Mouse (Mus musculus) lung, postnatal 10 days (tissue): Measurements from ENCODE around the gene Tfe3.
"Not testable (repeated sequence)": the region's sequence is repeated elsewhere in the genome, so short reads cannot be mapped to it uniquely, and the experiment has no call there.

ENCODE experiments used
- DNase-seq: peaks from one replicate; pipeline ENCODE4 v3.0.0; 2021

Tfe3 gene

DNA sequence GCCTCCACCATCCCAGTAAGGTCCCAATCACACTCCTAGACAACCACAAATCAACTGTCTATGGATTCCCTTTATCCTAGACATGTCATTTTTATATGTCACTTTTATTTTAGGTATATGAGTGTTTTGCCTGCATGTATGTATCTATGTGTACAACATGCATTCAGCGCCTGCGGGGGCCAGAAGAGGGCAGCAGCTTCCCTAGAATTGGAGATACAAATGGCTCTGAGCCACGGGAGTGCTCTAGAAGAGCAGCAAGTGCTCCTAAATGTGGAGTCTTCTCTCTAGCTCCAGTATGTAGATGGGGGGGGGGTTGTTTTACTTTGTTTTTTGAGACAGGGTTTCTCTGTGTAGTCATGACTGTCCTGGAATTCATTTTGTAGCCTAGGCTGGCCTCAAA, 8.7 kb upstream of the Tfe3 start:
- DNase-seq: peak; percentile 61

DNA sequence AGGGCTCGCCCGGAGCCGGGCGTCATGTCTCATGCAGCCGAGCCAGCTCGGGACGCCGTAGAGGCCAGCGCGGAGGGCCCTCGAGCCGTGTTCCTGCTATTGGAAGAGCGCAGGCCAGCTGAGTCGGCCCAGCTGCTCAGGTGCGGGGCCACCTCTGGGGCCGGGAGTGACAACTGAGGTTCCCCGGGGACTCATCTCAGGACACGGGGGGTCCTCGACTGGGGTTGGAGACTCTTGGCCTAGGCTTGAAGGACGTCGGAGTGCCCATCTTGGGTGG, 499 bp downstream of the Tfe3 start:
- DNase-seq: no peak

DNA sequence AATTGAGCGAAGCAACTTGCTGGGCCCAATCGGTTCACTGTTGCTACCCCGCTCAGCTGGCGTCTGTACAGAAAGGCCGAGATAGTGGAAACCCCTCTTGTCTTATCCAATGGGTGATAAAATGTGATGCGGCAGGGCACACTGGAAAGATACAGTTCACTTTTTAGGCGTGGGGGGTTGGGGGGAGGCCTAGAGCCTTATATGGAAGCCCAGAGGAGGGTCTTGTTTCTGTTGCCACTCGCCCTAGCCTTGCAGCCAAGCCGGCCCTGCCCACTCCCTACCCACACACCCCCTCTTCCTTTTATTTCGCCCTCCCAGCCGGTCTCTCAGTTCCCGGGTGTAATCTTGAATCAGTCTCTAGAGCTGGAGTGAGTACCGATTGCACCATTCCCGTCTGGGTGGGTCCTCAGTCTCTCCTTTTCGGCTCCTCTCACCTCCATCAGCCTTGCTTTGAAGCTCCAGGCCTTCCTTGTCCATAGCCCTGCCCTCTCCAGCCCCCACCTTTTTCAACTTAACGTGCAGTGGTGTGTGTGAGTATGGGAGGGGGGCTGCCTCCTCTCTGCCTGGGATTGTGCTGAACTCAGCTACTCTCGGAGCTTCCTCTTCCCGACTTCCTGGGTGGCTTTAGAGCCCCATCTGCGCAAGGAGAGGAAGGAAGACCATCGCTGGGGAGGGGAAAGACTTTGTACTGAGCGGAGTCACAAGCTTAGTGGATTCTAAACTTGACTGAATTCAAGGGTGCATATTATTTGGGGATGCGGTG, 1.5 kb downstream of the Tfe3 start:
- peak; percentile 58 for DNase-seq

DNA sequence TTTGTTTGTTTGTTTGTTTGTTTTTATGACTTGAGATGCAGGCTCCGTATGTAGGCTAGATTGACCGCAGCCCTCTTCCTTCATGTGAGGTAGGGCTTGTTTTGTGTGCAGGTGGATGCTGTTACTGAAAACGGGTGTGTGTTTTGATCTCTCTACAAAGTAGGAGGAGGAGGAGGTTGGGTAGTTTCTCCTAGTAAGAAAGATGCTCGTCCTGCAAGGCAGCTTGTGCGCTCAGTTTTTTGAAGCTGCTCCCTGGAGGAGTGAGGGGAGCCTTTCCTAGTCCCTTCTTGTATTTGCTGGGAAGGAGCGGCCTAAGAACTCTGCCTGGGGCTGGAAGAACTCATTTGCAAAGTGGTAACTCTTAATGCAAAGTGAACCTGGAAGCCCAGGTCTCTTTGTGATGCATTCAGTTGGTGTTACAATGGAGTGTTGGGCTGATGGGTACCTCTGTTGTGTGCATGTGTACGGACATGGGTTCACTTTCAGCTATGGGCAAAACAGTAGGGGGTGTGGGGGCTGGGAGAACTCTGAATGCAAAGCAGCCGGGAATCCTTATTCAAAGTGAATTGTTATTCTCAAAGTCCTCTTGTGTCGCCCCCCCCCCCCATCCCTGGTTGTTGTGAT, 2.4 kb downstream of the Tfe3 start:
- DNase-seq: no peak

DNA sequence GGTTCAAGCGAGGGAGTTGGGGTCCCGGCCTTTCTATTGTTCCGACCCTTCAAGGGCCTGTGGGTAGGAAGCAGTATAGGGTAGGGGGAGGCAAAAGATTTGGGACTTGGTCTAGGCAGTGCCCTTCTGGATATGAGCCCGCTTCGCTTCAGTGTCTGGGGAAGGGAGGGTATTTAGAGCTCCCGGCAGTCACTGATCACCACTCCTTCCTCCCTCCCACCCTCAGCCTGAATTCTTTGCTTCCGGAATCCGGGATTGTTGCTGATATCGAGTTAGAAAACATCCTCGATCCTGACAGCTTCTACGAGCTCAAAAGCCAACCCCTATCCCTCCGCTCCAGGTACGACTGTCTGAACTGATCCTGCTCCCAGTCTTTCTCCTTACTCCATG, 2.9 kb downstream of the Tfe3 start:
- DNase-seq: peak; percentile 24

DNA sequence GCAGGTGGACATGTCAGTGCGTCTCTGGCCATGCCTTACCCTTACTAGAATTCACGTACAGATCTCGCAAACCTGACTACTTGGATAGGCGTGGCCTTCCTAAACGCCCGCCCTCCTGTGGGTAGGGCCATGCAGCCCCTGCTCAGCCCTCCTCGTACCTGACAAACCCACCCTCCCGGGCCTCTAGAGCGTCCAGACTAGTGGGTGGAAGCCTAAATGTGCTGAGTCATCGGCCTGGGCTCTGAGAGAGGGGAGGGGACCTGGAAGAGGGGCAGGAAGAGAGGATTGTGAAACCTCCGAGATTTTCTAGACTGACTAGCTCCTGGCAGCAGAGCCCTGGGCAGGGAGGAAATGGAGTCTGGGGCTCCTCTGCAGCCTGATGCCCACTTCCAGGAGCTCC, 3.4 kb downstream of the Tfe3 start:
- peak; percentile 76 for DNase-seq

DNA sequence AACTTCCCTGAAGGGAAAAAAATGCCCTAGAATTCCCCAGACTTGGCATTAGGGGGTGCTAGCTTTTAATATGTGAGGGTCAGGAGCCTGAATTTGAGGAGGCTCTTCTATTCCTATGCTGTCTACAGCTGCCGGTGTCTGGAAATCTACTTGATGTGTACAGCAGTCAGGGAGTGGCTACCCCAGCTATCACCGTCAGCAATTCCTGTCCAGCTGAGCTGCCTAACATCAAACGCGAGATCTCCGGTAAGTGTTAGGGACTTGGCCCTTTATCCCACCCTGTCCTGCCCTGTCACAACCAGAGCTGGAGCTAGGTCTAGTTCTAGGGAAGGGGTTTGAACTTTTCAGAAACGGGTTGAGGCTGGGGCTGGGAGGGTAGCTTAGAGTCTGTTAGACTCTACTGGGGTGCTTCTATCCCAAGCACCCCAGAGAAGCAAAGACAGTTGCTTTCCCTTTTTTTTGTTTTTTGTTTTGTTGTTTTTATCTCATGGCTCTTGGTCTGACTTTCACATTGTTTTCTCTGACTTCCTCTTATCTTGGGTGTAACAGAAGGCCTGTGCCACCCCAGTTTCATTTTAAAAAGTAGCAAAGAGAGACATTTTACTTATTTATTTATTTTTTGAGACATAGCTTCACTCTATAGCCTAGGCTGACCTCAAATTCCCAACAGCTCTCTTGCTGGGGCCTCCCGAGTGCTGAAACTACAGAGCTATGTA, 7.1 kb downstream of the Tfe3 start:
- DNase-seq: no peak

DNA sequence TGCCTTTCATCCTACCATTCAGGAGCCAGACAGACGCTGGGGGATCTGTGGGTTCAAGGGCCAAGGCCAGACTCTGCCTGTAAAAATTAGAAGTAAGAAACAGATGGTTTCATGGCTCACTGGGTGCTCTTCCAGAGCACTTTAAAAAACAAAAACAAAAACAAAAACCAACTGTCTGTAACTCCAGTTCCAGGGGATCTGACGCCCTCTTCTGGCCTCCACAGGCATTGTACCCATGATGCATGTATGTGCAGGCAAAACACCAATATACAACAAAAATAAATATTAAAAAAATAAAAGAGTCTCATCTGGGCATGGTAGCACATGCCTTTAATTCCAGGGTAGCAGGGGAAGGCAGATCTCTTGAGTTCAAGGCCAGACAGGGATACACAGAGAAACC, 10.4 kb downstream of the Tfe3 start:
- DNase-seq: peak; percentile 34

DNA sequence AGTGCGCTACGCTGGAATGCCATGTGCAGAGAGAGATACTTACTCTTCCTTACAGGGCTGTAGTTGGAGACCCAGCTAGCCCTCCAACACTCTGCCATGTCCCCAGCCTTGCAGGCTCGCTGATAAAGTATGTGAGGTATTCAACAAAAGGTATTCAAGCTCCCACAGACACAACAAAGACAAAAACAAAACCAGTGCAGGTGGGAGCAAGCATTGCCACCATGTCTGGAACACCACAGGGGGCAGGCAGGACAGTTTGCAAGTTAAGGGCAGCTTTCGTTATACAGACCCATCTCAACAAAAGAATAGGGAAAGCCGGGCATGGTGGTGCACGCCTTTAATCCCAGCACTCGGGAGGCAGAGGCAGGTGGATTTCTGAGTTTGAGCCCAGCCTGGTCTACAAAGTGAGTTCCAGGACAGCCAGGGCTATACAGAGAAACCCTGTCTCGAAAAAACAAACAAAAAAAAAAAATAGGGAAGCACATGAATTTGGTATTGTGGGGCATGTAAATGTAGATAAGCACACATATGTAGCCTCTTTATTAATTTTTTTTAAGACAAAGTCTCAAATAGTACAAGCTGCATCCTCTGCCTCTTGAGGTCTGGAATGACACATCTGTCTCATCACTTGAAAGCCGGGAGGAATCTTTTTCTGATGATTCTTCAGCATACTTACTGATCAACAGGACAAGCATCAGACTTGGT, 13.3 kb downstream of the Tfe3 start:
- no peak for DNase-seq

DNA sequence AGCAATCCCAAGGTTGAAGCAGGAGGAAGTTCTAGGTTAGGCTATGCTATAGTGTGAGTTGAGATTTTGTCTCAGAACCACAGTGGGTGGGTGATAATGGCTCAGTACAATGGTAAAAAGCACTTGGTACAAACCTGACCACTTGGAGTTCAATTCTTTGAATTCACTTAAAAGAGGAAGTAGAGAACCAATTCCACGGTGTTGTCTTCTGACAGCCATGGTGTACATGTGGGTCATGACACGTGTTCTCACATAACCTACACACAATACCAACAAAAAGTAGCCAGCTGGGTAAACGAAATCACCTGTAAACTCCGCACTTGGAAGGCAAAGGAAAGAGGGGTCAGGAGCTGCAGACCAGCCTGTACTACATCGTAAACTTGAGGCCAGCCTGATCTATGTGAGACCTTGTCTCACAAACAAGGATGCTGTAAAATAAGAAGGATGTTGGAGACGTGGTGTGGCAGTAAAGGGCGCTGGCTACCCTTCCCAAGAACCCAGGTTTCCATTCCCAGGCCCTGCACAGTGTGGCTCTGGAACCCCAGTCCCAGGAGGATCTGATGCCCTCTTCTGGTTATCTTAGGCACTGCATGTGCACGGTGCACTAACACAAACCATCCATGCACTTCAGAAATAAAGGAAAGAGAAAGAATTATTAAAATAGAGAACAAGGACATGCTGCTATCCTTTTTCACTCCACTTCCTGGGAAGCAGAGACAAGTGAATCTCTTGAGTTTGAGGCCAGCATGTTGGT, 14.1 kb downstream of the Tfe3 start:
- peak; percentile 64 for DNase-seq

DNA sequence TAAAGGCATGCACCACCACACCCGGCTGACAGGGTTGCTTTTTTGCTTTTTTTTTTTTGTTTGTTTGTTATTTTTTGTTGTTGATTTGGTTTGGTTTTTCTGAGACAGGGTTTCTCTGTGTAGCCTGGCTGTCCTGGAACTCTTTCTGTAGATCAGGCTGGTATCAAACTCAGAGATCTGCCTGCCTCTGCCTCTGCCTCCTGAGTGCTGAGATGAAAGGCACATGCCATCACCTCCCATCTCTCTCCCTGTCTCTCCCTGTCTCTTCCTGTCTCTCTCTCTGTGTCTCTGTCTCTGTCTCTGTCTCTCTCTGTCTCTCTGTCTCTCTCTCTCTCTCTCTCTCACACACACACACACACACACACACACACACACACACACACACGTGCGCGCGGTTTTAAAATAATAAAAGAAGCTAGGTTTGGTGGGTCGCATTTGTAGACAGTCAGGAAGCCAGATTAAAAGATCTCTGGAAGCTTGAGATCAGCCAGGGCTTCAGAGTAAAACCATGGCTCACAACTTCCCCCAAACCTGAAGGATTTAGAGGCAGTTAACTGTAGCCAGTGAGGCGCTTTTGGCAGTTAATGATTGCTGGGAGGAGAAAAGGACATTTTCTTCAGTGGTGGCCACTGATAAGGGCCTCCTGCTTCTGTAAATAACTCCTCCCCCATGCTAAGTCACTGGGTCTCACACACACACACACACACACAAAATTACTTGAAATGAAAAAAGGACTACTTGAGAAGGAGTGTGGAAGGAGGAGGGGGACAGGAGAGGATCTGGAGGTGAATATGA, 16.3 kb downstream of the Tfe3 start:
- DNase-seq: no peak

DNA sequence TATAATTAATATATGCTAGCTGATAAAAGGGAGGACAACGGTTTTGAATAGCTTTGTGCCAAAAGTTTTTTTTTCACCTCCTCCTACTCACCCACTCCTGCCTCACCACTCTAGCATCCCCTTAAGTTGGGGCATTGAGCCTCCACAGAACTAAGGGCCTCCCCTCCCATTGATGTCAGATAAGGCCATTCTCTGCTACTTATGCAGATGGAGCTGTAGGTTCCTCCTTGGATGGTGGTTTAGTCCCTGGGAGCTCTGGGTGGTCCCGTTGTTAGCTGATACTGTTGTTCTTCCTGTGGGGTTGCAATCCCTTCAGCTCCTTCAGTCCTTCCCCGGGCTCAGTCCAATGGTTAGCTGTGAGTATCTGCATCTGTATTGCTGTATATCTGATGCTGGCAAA, 16.9 kb downstream of the Tfe3 start:
- no peak for DNase-seq

DNA sequence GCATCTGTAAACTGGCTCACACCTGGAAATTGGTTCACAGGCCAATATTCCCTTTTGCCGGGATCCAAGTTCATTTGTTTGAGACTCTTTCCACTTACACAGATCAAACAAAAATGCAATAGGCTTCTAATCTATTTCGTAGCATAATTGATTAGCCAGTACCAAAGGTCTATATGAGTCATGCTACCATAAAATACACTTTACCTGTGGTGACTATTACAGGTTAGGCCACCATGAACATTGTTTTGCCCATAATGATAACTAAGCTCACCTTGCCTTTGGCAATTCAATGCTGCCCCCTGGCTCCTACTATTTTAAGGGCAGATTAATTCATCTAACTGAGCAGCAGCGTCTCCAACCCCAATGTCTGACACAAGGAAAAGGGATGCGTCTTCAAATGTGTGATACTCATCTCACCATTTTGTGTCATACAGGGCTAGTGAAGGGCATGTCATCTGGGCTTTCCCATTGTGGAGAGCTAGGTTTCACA, 20.3 kb downstream of the Tfe3 start:
- no peak for DNase-seq

DNA sequence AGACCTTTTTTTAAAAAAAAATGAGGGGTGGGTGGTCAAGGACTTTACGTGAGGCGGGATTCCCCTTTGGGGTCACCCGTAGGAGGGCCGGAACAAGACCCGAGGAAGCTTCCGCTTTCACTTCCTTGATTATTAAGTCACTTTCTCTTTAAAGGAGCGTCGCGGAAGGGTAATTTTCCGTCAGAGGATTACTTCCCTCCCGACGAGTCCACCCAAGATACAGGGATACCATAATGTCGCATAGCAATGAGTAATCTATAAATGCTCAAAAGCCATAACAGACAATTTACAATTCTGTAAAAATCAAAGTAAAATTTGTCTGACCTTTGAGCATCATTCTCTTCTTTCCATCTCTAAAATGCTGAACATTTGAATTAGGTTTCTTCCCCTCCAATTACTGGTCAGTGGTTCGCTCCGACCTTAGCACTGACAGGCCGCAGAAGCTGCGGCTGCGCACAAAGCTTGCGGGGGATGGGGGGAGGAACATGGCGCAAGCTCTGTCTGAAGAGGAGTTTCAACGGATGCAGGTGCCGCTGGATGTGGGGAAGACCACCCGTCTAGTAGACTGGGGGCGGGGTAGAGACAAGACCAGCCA, 27.3 kb downstream of the Tfe3 start, which contains the start of gene Gripap1:
Gripap1 (plus strand) TSS at position 224 of the 595 bp plus-strand sequence.
- peak; percentile 84 for DNase-seq

DNA sequence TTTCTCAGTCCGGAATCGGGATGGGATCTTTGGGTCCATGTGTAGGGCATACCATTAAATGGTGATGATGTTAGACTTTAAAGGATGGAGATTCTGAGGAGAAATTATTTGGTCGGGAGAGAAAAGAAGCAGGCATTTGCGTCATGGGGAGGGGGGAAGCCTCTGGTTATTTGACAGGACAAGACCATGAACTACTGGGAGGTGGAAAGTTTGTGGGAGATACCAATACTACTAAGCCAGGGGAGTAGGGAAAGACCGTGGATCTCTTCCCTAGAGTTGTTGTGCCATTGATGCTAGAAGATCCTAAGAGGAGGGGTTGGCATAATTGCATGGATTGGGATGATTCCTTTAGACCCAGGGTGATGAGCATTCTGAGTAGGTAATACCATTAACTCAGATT, 27.9 kb downstream of the Tfe3 start:
- no peak for DNase-seq

DNA sequence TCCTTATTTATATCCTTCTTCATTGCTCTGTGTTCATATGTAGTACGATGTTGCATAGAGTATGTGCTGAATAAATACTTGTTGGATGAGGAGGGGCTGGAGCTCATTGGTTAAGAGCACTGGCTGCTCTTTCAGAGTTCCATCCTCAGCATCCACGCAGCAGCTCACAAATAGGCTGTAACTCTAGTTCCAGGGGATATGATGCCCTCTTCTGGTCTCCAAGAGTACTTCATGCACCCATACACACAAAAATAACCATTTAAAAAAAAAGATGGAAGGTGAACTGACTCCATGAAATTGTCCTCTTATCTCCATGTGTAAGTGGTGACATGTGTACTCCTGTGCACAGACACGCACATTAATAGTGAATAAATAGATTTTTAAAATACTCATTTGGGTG, 31.0 kb downstream of the Tfe3 start:
- DNase-seq: peak; percentile 11

DNA sequence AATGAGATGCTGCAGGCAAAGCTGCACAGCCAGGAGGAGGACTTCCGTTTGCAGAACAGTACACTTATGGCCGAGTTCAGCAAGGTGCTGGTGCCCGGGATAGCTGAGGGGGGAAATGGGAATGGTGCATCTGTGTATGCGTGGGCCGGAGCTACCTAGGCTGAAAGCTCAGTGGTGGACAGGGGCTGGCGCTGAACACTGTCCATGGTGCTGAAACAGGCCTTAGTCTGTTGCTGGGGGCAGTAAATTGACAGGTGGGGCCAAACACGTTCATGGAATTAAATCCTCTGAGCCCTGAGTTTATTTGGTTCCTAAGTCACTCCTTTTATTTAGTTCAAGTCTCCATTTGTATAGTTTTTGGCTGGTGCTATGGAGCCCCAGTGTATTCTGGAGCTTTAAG, 32.7 kb downstream of the Tfe3 start:
- peak; percentile 30 for DNase-seq

DNA sequence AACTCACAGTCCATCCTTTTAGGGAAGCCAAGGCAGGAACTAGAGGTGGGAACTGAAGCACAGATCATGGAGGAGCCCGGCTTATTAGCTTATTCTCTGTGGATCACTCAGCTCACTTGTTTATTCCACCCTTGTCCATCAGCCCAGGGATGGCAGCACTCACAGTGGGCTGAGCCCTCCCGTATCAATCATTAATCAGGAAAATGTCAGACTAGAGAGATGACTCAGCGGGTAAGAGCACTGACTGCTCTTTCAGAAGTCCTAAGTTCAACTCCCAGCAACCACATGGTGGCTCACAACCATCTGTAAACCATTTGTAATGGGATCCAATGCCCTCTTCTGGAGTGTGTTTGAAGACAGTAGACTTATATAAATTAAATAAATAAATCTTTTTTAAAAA, 35.0 kb downstream of the Tfe3 start:
- no peak for DNase-seq

DNA sequence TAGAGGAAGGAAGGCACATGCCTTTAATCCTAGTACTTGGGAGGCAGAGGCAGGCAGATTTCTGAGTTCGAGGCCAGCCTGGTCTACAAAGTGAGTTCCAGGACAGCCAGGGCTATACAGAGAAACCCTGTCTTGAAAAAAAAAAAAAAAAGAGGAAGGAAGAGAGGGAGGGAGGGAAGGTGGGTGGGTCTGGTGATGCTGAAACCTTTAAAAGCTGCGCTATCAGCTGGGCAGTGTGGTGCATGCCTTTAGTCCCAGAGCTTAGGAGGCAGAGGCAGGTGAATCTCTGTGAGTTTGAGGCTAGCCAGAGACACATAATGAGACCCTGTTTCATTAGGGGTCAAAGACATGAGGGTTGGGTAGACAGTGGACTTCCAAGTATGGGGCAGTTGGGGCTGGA, 39.8 kb downstream of the Tfe3 start:
- not testable (repeated sequence) for DNase-seq

DNA sequence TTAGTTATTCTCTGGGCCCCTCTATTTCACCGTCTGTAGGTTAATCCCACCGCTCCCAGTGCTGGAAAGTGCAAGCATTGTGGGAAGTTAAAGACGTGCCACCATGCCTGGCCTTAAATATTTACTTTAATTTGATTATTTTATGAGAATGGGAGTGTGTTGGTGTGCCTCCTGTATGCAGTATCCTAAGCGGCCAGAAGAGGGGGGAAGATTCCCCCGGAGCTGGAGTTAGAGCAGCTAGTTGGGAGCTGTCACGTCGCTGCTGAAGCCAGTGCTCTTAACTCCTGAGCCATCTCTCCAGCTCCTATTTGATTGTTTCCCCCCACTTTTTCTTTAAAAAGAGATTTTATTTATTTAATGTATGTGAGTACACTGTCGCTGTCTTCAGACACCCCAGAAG, 52.7 kb downstream of the Tfe3 start:
- peak; percentile 56 for DNase-seq
